Mouse (Mus musculus) mouse trophoblast stem cell (cell line): ENCODE data around the gene Fgf2.

Source experiments
- in situ Hi-C, 2 experiments: fragments of 300-500 bp; cut with MseI, MboI; formaldehyde crosslinking; loops; 2 replicates in 1 of 2; 3 replicates in 1 of 2; pipeline ENCODE4 v1.15.1; 2025

Gene Fgf2

DNA sequence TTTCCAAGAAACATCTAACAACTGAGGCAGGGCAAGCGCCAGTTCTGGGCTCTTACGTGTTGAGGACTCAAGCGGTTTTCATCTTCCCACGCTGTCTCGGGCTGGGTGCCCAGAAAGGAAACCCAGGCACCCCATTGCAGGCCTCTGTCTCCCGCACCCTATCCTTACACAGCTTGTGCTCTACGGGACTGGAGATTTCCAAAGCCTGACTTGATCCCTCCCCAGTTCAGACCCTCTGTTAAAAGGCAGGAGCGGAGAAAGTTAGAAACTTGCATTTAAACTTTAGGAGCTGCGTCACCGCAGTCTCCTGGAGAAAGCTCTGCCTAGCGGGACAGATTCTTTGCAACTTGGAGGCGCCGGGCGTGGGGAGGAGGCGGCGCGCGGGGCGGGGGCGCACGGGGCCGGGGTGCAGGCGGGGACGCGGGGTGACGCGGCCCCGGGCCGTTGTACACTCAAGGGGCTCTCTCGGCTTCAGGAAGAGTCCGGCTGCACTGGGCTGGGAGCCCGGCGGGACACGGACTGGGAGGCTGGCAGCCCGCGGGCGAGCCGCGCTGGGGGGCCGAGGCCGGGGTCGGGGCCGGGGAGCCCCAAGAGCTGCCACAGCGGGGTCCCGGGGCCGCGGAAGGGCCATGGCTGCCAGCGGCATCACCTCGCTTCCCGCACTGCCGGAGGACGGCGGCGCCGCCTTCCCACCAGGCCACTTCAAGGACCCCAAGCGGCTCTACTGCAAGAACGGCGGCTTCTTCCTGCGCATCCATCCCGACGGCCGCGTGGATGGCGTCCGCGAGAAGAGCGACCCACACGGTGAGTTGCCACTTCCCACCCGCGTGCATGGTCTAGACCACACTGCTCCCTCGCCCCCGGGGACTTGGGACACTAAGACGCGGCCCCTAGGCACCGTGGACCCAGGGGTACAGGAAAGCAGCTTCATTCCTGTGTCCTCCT, at the start of gene Fgf2:
Fgf2 (plus strand) TSS at position 126 of the 945 bp plus-strand sequence.
- in situ Hi-C loops, result no loop called here

DNA sequence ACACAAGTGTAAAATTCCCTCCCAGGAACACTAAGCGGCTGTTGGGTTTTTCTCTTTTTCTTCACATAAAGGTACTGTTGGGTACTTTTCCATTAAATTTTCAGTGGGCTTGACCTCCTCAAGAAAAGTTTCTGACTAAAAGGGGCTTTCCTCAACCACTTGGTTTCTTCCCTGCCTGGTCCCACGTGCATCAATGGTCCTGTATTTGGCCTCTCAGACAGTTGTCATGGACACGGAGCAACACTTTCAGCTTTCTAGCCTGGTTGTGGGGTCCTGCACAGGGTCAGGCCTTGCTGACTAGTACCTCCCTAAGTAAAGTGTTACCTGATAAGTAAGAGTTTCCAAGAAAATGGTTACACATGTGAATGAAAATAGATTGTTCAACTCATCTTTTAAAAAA, 48.7 kb upstream of the Fgf2 start:
- in situ Hi-C loops, result no loop called here

DNA sequence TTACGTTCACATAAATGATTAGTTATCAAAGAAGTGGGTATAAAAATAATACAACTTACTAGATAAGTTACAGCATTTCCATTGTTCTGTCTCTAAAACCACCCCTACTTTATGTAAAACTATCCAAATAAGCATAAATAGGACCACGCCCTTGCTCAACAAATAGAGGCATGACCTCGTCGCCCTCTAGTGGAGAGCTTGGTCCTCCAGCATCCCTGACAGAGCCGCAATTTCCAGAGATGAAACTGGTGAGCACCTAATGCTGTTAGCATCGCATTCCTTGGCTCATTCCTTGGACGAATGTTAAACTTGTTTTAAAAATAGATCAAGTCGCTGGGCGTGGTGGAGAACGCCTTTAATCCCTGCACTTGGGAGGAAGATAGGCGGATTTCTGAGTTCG, 45.5 kb upstream of the Fgf2 start:
- in situ Hi-C loops, result no loop called here

DNA sequence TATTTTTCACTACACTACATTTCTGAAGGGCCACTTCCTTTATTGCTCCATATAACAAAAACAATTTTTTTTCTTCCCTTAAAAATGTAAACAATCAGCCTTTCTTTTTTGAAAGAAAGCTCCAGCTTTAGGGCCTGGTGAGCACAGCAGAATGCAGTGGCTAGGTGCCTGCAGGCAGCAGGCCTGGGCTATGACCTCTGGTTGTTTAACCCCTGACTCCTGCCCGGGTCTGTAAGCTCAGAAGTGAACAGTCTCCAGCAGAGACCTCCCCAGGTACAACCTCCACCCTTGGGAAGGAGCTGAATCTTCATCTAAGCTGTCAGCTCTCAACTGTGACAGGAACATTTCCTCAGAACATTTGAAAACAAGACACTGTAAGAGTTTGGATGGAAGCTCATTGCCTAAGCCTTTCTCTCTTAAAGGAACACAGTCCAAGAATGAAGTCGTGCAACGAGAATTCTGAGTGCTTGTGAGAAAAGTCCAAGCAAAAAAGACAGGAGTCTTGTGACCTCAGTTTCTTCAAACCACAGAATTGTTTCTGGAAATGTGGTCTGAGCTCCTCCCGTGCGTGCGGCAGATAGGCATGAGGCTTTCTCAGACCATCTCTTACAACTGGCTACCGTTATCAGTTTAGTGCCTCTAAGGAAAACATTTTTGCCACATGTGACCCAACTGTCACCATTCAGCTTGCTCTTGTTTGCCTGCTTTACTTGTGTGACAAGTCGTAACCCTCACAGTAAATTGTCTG, 44.6 kb upstream of the Fgf2 start:
- in situ Hi-C loops, result no loop called here

DNA sequence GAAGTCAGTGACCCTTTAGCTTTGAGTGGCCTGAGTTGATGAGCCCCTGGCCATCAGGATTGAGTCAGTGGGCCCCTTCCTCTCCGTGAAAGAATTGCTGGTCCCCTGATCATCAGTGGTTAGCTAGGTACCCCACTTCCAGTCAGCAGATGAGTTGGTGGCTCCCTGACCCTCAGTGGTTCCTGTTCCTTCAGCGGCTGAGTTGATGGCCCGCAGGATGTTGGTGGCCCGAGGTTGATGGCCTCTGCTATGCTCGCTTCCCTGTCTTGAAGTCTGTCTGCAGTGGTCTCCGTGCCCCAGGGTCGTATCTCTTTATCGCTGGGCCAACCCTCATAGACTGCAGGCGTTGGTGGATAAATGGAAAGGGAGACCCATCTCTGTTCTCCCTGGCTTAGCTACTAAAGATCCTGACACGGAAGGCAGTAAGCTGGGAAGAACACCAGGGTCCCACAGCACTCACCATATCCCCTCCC, 36.2 kb upstream of the Fgf2 start:
- in situ Hi-C loops, result no loop called here

DNA sequence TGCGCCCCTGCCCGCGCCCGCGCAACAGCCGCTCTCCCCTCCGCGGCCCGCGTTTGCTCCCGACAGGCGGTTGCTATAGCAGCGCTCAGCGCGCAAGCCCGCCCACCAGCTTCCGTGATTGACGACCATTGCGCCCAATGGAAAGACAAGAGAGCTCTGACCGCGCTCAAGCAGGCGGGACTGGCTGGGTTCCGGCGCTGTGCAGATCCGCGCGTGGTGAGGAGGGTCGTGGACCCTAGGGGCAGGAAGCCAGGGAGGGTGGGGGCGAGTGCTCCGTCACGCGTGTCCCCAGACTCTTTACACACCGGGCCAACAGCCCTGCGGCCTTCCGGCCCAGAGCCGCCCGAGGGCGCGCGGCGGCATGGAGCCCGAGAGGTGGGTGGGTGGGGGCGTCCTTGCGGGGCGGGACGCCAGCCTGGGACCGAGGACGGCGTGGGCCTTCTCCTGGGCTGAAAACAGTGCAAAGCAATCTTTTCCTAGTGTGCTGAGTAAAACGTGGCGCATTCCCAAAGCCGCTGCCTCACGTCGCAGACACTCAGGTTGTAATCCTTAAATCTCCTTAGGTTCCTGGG, 35.7 kb upstream of the Fgf2 start, which contains the start of the genes Bbs12 and Cetn4:
Bbs12 (plus strand) TSS at position 185 of the 572 bp plus-strand sequence.
Cetn4 (minus strand) TSS at position 339 of the 572 bp plus-strand sequence.
- in situ Hi-C loops, result no loop called here

DNA sequence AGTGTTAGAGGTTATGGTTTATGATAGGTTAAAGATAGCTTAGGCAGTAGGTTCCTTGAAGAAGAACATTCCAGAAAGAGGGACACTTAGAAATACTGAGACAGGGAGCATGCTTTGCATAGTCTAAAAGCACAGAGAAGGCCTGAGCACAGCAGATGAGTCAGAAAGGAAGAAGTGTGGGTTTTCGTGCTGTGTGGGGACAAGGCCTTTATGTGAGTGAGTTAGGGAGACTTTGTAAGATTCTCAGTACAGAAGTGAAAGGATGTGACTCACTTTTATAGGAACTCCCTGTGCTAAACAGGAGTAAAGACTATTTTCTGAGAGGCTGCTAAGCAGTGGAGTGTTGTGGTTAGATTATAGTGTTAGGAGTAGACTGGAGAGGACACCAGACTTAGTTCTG, 34.8 kb upstream of the Fgf2 start:
- in situ Hi-C loops, result no loop called here

DNA sequence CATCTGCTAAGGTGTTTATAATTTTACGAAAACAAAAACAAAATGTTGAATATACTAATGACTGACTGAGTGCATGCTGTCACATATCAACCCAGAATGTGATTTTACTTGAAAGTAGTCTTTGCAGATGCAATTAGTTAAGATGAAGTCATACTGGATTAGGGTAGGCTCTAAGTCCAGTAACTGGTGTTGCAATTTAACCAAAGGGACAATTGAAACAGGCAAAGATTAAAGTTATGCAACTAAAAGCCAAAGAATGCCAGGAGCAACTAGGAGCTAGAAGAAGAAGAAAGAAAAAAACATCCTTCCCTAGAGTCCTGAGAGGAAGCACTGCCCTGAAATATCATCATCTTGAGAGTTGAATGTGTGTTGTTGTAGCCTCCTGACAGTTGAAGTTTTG, 31.9 kb upstream of the Fgf2 start:
- in situ Hi-C loops, result no loop called here

DNA sequence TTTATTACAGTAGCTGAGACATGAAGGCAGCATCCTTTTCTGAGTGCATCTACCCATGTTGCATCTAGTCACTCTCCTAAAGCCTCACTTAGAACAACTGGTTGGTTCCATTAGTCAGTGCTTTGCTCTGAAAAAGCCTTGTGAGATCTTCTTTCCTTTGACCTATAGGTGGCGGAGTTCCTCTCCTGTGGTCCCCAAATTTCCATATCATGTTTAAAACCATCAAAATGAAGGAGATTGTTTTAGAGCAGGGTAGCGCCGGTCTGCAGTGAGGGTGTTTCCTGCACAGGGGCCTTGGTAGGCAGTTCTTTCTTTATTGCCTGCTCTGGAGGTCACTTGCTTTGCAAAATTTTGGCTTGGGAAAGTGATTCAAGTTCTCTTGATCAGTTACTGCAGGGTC, 23.8 kb upstream of the Fgf2 start:
- in situ Hi-C loops, result no loop called here

DNA sequence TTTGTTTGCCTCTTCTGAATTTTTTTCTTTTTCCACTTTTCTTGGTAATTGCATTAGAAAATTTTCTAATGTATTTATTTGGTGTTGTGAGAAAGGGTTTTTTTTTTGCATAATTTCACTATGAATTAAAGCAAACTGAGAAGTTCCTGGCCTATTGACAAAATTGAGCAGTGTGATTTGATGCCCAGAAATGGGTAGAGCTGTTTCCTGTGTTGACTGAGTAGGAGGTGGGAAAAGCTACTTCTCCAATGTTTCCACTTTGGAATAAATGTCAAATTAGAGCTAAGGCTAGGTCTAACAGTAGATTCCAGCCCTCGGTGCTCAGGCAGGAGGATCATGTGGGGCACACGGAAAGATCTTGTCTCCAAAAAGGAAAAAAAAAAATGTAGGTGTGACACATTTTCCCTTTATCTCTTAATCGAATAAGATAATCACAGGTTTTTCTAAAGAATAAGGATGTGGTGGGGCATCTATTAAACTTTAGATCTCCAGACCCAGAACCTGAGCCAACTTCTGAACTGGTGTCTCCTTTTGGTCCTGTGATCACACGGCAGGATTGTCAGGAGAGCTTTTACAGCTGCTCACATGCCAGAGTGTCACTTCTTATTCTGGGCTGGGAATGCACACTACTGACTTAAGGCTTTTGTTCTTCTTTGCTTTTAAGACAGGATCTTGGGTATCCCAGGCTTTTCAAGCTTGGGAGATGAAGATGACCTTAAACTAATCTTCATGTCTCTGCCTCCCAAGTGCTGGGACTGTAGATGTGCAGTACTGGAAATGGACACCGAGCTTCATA, 22.6 kb upstream of the Fgf2 start:
- in situ Hi-C loops, result no loop called here

DNA sequence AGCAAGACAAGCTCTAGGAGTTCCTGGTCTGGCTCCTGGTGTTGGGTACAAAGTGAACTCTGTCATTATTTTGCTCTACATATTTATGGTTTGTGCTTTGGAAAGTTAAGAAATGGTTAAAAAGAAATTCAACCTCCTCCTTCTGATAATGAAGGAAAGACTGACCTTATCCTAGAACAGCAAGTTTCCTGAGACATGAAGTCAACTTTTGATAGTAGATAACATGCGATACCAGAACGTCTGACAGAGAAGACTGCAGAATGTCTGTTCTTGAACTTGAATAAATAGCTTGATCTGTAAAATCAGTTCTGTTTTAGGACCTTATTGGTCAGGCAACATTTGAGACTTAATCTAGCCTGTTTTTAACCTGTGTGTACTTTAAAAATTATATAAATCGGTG, 21.5 kb upstream of the Fgf2 start:
- in situ Hi-C loops, result no loop called here

DNA sequence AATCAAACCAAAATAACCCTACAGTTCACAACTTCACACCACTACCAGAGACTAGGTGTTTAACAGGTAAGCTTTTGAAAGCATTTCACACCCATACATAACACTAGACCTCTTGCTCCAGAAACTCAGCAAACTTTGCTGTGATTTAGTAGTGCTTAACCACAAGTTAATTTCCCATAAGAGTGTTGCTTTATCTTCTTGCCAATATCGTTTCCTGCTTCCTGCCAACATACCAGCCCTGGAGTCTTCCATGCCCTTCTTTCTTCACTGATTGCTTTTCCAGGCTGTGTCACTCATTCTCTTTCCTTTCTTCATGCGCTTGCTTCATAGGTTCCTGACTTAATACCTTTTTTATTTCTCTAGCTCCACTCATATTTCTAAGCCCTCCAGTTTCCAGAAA, 19.7 kb upstream of the Fgf2 start:
- in situ Hi-C loops, result no loop called here

DNA sequence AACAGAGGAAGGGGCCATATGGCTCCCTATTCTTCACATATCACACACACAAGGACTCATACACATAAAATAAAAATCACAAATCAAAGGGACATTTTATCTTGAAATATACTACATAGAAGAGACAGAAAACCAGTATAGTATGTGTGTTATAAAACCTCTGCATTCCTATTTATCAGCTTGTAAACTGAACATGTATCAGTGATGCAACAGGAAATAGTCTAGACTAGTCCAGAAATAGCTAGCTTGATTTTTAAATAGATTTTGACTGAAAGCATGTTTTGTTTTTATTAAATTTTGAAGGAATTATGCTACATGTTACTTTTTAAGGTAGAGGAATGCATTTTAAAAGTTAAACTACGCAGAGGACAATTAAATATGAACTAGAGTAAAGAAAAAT, 18.2 kb upstream of the Fgf2 start:
- in situ Hi-C loops, result no loop called here

DNA sequence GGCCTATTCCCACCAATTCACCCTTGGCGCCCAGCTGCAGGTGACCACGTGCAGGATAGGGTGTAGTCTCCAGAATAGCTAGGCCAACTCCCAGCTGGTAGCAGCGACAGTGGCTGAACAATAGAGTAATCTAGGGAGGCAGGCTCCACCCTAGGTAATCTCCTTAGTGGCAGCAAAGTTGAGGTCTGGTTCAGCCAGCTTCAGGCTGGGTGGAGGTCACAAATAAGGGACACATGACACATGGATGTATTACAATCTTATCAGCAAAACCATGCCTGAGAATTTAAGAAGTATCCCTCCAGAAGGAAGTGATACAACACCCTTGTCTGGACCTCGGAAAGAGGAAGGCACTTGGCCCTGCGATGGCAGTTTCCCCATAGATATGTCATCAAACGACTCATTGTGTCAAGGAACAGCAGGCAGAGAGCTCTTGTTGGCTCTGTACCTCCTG, 16.1 kb upstream of the Fgf2 start:
- in situ Hi-C loops, result no loop called here

DNA sequence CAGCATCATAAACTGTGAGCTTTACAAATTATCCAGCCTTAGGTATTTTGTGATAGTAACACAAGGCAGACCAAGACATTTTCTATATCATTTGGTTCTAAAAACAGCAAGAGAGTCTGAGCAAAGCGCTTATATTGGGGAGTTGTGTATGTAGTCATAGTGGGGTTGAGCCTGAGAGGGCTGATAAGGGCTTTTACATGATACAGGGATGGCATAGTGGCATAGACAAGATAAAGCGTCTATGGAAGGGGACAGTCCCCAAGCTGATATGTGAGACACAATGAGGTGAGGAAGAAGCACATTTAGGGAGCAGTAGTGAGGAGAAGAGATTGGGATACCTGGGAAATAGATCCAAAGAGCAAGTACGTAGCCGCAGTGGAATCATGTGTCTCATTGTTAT, 14.1 kb upstream of the Fgf2 start:
- in situ Hi-C loops, result no loop called here

DNA sequence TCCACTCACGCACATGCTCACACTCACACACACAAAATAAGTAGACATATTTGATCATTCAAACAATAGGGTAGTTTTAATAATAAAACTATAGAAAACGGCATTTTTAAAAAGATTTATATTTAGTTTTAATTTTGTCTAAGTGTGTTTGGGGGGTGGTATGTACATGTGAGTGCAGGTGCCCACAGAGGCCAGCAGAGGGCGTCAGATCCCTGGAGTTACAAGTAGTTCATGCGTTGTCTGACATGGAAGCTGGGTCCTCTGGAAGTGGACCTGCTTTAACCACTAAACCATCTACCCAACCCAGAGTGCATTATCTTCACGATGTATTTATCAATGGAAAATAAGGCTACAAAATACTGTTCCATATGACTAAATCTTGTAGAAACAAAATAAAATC, 7.0 kb upstream of the Fgf2 start:
- in situ Hi-C loops, result loop anchor here (5.0 kb wide), 1 partner anchor 71 kb away; no protein-coding TSS in a partner anchor

DNA sequence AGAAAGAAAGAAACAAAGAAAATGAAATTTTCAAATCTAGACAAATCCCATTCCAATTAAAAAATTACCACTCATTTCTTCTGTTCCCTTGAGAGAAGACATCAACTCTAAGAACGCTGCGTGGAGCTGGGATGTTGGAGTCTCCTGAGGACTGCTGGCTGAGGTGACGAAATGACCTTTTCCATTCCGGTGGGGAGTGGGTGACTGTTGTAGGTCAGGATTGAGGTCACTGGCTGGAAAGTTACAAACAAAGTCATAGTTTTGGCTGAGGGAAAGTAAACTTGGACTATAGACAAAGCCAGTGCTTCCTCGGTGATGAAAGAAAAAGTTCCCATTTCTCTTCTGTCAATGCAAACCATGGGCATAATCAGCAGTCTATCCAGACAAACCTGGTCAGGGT, 5.3 kb upstream of the Fgf2 start:
- in situ Hi-C loops, result loop anchor here (5.0 kb wide), 1 partner anchor 69 kb away; no protein-coding TSS in a partner anchor

DNA sequence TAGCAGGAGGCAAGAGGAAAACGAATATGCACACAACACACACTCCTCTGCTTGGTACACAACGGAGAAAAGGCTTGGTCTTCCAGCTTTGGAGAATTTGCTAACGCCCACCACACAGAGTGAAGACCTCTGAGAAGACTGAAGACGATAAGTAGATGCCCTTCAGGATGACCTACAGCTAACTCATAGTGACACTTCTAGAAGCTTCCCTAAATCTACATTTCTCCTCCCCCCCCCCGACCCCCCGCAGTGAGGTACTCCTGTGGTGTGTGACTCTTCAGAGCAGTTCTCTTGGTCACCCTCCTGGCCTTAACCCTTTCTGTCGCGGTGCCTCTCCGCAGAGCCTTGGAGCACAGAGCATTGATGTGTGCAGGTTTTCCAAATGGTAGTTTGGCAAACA, 475 bp upstream of the Fgf2 start:
- in situ Hi-C loops, result no loop called here

DNA sequence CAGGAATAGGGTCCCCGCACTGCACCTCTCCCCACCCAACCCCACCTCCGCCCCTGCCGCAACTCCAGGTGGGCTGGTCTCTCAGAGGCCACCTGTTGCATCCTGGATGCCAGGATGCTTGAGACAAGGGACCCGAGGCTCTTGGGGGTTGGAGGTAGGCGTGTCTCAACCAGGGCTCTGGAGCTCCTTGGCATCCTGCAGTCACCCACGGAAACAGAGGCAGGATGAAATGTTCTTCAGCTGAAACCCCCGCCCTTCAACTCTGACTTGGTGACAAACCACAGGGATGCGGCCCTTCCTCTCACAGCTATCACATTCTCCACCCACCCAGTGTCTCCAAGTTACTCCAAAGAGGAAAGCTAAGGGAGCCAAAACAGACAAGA, 1.0 kb downstream of the Fgf2 start:
- in situ Hi-C loops, result no loop called here

DNA sequence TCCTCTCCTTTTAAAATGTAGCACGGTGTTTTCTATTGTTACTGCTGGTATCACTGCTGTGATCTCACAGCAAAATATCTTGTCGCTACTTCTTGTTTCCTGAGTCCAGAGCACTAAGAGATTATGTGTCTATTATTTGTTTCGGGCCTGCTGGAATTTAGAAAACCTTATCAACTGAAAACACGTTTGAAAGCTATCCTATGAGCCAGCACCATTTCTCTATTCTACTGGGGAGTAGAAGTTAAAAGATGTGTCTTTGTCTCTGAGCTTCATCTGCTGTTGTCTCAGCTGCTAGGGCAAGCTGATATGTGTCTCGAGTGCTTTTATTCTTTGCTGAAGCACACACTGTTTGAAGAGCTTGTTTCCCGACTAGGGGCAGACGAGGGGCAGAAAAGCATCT, 2.2 kb downstream of the Fgf2 start:
- in situ Hi-C loops, result no loop called here

DNA sequence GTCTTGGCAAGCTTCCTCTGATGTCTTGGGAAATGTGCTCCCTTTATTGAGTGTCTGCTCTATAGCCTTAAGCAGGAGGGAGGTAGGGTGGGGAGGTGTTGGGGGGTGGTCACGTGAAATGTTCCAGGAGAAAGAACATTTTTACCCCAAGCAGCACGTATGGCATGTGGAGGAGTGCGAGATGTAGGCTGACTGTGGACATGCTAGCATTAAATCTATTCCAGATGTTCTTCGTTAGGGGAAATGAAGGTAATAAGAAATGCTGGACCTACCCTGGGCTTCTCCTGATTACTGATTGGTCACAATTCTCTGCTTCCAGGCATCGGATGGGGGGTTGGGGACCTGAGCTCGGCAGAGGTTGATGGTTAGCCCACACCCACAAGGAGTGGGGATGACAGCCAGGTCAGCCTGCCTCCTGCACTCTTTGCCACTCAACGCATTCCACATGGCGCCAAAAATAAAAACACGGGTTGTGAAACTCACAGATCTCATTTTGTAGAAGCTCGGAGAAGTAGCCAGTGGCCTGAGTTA, 5.9 kb downstream of the Fgf2 start:
- in situ Hi-C loops, result no loop called here
